Mouse (Mus musculus) limb, embryonic 10.5 days (tissue): ENCODE measurements around the gene Farp1. TPM values are rescaled to one million over a fixed set of nuclear protein-coding genes. Genes with fewer than 3 reads are reported as not detected.

Experiments
- DNase-seq: peaks from one replicate; pipeline ENCODE4 v3.0.0-alpha.2; 2017; ENCODE audit warnings: low spot score
- H3K27ac ChIP-seq: fragments of 300-500 bp; sonication (generic); 2 replicates; pipeline ENCODE4 v1.5.1; 2016; ENCODE audit warnings: mild to moderate bottlenecking
- H3K27me3 ChIP-seq: fragments of 300-500 bp; sonication (generic); 2 replicates; pipeline ENCODE4 v1.6.1; 2016; ENCODE audit warnings: low read depth, mild to moderate bottlenecking; ENCODE audit not compliant: poor library complexity, severe bottlenecking
- H3K36me3 ChIP-seq: fragments of 300-500 bp; sonication (generic); 2 replicates; pipeline ENCODE4 v1.6.1; 2016; ENCODE audit warnings: mild to moderate bottlenecking, moderate library complexity
- H3K4me1 ChIP-seq: fragments of 300-500 bp; sonication (generic); 2 replicates; pipeline ENCODE4 v1.6.1; 2016
- H3K4me3 ChIP-seq: fragments of 300-500 bp; sonication (generic); 2 replicates; pipeline ENCODE4 v1.5.1; 2016; ENCODE audit warnings: mild to moderate bottlenecking, moderate library complexity
- H3K9me3 ChIP-seq: fragments of 300-500 bp; sonication (generic); replicated peaks from 2 replicates; pipeline ENCODE4 v1.6.1; 2016; ENCODE audit warnings: mild to moderate bottlenecking
- WGBS: fragments of 180-500 bp; shearing (Covaris S2); methylation state at CpG from one replicate; pipeline ENCODE4 v1.1.7; 2016; 5-methylcytosine and 5-hydroxymethylcytosine counted together
- polyA plus RNA-seq: library from polyadenylated mRNA; unstranded; fragments of >200 nt; fragmentation: Nextera tagmentation; extraction: Ambion mirVana; gene quantifications from 2 replicates; pipeline ENCODE4 v1.2.1, GENCODE M21; 2016

Gene Farp1
- polyA plus RNA-seq, 1 experiment from 2014 or later: 53.2 TPM

DNA sequence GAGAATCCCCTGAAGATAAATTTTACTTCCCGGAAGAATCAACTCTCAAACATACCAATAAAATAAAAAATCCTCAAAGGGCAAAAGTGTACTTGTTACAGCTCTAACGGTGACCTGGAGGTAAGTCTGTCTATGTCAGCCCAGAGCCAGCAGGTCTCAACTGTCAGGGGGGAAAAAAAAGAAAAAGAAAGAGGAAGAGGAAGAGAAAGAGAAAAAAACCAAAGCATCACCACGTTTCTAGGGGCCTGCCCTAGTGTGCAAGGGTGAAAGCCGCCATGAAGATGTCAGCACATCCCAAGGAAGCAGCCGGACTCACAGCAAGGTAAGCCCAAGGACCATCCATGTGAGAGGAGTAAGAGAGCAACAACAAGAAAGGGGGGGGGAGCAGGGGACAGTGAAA is 293.9 kb downstream of the Farp1 start:
- DNase-seq: no peak
- H3K27ac ChIP-seq: no peak overlapping the region
- H3K4me1 ChIP-seq: peaks cover 27% of the 10 kb centered on the region
- peaks cover 16% of the 10 kb centered on the region for H3K36me3 ChIP-seq
- no peaks in the 10 kb centered on the region for H3K27me3 ChIP-seq
- H3K4me3 ChIP-seq: no peak overlapping the region
- WGBS: 86% methylated on average over 5 of the region's 5 CpGs
- H3K9me3 ChIP-seq: no peaks in the 10 kb centered on the region

DNA sequence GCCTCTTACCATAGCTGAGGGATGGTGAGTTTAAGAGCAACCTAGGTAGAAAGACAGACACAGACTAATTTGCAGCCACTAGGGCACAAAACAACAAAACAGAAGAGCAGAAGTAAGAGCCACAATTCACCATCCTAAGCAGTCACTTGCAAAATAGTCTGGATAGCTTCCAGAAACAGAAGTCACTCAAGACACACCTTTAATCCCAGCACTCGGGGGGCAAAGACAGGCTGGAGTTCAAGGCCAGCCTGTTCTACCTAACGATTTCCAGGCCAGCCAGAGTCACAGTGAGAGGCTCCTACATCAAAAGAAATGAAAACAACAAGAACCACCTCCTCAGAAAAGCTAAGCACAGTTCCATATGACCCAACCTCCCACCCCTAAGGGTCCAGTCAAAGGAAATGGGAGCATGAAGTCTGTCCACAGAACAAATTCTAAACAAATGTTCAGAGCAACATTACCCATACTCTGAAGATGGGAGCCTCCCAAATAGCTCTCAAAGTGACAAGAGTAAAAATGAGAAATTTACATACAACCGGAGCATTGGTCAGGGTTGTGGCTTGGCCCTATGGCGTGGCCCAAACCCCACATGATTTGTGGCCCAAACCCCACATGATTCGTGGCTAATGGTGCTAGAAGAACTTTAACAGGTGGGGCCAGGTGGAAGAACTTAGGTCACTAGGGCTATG is 294.5 kb downstream of the Farp1 start:
- 63% methylated on average over 5 of the region's 5 CpGs for WGBS
- H3K27me3 ChIP-seq: no peaks in the 10 kb centered on the region
- DNase-seq: no peak
- H3K4me3 ChIP-seq: no peak overlapping the region
- H3K27ac ChIP-seq: no peak overlapping the region
- peaks cover 27% of the 10 kb centered on the region for H3K4me1 ChIP-seq
- H3K36me3 ChIP-seq: peaks cover 23% of the 10 kb centered on the region
- H3K9me3 ChIP-seq: no peaks in the 10 kb centered on the region

DNA sequence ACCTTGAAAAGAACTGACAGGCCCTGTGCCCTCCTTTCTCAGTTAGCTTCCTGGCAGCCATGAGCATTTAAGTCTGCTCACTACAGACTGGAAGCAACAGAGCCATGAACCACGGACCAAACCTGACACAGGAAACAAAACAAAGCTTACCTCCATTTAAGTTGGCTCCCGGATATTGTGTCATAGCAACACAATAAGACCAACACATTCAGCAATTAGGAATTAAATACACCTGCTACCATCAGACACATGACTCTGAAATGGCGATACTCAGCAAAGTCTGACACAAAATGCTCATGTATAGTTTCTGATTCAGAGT is 295.0 kb downstream of the Farp1 start:
- Histone ChIP-seq H3K36me3 (peaks cover 28% of the 10 kb centered on the region), H3K4me3 (no peak overlapping the region), H3K9me3 (no peaks in the 10 kb centered on the region), H3K27me3 (no peaks in the 10 kb centered on the region), H3K27ac (no peak overlapping the region), H3K4me1 (peaks cover 26% of the 10 kb centered on the region)
- DNase-seq: no peak
- WGBS: 89% methylated on average over 3 of the region's 3 CpGs

Other genes starting within 250 kb of the Farp1 start
- 122 and 139 TPM in 2 replicates for gene Ipo5, start 124.0 kb upstream of the Farp1 start, polyA plus RNA-seq